Mouse (Mus musculus) monocyte, adult 2 months (primary cell): ENCODE results near the gene Hist3h2a.

Experiments
- DNase-seq, 2 experiments: peaks; one replicate each; pipeline ENCODE4 v3.0.0; 2022; ENCODE audit warnings: low spot score in 2 of 2, low read depth in 1 of 2

Hist3h2a gene

DNA sequence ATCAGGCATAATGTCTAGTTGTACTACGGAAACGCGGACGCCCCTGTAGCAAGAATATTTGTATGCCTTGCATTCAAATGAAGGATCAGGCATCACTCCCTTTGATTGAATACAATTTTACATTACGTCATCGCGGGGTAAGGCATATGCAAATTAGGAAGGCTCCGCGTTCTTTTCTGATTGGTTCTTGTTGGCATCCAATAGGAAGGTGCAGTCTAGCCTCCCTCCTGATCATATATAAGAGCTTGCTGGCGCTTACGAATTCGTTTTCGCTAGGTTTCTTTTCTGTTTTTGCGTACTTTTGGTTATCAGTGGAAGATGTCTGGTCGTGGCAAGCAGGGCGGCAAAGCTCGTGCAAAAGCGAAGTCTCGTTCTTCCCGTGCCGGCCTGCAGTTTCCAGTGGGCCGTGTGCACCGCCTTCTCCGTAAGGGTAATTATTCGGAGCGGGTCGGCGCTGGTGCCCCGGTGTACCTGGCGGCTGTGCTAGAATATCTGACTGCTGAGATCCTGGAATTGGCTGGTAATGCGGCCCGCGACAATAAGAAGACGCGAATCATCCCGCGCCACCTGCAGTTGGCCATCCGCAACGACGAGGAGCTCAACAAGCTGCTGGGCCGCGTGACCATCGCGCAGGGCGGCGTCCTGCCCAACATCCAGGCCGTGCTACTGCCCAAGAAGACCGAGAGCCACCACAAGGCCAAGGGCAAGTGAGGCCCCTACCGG lies at the start of gene Hist3h2a, which contains the start of gene Trim17:
Gene Hist3h2a, plus strand, starts transcription at position 266 of the 723 bp plus-strand sequence.
Gene Trim17, plus strand, starts transcription at position 266 of the 723 bp plus-strand sequence.
- peak; percentile 66 to 80 for DNase-seq

DNA sequence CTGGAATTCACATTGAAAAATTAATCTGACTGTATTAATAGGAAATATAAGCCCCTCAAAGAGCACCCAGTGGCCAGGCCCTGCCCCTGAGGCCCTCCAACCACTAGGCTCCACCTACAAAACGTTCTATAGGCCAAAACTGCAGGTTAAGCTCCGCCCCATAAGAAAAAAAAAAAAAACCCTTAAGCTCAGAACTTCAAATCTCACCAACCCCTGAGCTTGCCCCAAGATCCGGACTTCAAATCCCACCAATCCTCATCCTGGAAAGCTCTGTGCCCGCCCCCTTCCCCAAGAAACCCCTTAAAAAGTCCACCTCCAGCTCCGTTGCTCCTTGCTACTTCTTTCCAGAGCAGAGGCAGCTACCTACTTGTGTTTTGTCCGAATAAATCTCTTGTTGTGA lies 49.6 kb upstream of the Hist3h2a start:
- DNase-seq: no peak

DNA sequence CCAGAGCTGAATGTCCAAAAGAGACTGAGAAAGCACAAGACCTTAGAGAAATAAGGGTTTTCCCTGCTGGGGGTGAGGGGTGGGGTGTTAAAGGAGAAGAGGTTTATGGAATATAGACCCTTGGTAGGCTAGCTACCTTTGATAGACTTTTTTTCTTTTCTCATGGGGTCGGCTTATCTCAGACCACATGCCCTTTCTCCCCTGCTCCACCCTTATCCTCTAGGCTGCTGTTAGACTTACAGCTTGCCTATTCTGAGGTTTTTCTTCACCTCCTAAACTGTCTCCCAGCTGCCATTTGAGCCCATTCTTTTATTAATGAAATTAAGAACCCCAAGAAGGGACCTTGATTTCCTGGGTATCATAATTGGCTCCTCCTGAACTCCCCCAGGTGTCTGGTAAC lies 40.7 kb upstream of the Hist3h2a start:
- DNase-seq: no peak

DNA sequence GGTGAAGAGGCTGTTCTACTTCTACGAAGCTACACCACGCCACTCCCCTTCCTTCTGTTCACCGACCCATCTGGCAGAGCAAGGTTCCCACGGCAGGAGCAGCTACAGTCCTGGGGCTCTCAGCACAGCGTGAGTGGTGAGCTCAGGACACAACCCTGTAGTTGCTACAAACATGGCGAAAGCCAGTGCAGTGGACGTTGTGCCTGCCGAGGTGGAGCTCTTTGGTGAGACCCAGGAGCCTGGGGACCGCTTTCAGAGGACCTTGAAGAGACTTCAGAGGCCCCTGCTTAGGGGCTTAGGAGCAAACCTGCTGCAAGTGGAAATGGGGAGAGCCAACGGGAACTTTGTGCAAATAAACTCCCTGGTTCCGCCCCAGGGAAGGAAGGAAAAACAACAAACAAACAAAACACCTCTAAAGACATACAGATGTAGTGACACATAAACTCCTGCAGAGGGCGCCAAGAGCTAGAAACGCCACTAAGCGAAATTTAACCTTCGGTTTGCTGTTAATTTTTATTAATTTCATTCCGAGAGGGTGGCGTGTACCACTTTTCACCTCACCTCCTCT lies 39.9 kb upstream of the Hist3h2a start:
- DNase-seq: no peak

DNA sequence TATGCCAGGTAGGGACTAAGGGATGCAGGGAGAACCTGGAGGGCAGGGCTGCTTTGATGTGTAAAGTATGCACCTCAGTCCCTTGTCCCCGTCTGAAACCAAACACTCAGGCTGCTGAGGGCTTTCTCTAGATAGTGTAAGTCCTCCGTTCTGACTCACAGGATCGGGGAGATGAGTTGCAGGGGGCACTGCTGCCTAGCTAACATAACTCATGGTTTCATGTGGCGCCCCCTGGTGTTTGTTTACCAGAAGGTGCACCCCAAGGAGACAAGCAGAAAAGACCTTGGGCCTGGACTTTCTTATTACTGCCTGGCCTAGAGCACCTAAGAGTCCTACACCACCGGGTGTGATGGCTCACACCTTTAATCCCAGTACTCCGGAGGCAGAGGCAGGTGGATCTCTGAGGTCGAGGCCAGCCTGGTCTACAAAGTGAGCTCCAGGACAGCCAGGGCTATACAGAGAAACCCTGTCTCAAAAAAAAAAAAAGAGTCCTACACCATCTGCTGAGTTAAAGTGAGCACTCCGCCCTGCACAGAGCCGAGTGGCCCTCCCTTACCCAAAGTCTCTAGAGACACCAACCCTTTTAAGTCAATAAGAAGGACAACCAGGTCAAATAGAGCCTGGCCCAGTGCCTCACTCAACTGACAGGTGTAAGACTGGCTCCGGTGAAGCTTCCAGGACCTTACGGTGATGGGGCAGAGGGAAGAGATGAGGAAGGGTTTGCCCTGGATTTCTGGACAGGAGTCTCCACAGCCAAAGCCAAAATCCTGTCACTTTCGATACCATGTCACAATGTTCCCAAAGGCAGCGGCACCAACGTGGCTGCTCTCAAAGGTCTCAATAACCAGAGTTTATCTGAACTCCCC lies 37.4 kb upstream of the Hist3h2a start:
- peak in 1 of 2 experiments; percentile 19 for DNase-seq

DNA sequence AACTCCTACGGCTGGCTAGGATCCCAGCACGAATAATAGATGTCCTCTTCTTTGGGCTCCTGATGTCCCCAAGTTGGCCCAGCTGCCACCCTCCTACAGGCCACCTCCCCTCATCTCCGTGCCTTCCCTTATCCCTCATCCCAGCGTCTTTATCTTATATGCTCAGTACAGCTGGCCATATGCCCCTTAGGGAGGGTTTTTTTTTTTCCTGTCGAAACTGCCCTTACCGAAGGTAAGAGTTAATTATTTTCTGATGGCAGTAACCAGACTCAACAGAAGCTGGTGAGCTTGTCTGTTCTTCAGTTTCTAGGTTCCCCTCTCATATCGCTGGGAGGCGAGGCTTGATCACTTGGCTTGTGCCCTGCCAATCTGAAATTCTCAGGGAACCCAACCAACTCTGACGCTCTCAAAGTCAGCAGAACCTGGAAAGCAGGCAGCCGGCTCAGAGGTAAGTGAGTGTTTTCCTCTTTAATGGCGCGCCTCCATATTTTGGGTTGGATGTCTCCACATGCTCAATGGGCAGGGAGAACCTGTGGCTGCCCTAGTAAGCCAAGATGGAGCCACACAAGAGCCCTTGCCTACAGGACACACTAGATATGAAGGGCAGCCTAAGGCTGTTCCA lies 36.6 kb upstream of the Hist3h2a start, which contains the start of gene Btnl10:
Gene Btnl10, plus strand, starts transcription at position 164 of the 622 bp plus-strand sequence.
- no peak for DNase-seq

DNA sequence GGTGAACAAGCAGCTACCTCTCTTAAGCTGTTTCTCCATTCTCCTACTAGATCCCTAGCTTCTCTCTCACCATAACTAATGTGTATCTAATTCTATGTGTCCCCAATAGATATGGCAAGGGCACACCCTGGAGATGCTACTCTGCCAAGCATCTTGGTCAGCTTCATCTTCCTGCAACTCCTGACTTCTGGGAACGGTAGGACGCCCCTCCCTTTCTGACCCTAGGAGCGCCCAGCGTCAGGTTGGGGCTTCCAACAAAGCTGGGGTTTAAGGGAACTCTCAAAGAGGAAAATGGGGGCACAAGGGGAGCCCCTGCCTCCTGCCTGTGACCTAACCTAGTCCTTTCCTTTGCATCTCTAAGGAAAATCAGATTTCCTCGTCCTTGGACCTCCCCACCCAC lies 35.7 kb upstream of the Hist3h2a start:
- DNase-seq: no peak

DNA sequence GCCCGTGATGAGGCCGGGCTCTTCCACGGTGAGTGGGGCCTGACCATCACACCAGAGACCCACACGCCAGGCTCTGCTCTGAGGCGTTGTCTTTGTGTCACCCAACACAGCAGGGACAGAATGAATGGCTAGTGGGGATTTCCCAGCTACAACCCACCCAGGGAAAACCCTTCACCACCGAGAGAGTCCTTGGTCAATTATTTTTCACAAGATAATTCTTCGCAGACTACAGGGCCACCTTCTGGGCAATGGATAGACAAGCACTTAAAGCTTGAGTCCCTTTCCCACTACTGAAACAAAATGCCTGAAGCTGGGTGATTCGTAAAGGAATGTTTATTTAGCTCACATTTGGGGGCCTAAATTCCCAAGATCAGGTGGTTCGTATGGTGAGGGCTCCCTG lies 32.1 kb upstream of the Hist3h2a start:
- DNase-seq: no peak

DNA sequence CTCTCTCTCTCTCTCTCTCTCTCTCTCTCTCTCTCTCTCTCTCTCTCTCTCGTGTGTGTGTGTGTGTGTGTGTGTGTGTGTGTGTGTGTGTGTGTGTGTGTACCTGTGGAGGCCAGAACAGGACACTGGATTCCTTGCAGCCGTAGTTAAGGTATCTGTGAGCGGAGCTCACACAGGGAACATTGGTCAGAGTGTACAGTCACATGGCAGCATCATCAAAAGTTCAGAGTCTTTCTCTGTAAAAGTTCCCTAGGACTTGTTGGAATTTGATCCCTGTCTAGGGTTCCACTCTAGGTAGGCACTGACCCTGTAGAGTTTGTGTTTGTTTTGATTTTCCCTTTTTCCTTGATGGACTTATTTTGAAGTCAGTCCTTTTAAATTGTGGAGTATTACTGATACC lies 27.8 kb upstream of the Hist3h2a start:
- DNase-seq: no peak

DNA sequence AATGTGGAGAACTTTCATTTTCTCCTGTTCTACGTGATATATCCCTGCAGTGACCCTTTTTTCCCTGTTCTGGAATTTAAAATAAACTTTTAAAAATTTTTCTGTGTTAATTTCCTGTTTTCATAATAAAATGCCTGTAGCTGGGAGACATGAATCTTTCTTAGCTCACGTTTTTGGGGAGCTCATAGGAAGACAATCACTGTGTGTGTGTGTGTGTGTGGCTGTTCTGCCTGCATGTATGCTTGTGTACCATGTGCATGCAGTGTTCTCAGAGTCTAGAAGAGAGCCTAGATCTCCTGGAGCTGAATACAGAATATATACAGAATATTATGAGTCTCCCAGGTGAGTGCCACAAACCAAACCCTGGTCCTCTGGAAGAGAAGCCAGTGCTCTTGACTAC lies 27.4 kb upstream of the Hist3h2a start:
- no peak for DNase-seq

DNA sequence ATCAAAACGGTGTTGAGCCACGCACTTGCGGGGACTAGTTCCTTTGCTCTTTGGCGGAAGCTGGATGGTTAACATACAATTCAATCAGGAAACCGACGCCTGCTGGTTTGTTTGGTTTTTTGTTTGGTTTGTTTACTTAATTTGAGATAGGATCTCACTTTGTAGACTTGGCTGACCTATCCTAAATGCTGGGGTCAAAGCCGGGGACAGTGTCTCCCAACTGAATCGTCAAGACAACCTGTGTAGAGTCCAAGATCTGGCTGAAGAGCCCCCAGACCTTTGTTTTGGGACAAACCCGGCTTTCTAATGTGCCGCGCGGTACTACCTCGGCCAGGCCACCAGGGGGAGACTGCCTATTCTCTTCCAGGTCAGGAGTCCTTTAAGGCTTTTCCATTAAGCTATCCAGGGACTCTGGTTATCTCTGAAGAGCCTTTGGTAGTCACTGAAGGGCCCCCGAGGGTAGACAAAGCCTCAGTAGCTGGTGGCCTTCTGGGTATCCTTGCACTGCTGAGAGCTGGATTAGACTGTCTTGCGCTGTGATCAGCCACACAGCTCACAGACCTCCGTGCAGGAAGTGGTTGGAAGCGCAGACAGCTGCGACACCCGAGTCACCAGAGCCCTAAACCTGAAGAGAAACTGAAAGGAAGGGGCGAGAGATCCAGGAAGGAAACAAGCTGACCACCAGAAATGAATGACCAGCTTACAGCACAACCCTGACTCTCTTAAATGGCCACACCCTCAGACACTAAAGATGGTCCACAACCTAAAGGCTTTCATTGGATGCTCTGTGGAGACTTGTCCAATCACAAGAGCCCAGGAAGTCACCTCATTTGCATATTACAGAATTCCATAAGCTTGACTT lies 26.5 kb upstream of the Hist3h2a start:
- peak in 1 of 2 experiments; percentile 57 for DNase-seq

DNA sequence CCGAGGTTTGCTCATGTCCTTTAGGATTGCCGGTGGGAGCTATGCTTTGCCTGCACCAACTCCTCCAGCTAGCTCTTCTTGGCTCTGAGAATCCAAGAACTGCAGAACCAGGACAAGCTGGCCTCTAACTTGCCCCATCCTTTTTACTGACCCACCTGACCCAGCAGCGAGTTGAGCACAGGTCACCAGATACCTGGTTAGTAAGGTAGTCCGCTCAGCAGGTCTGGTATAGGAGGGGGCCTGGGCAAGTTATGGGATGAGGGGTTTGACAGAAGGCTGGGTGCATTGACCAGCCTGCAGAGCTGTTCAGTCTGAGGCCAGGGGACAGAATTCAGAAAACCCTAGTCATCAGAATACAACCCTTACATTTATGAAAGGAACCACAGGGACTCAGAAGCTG lies 25.4 kb upstream of the Hist3h2a start:
- no peak for DNase-seq

DNA sequence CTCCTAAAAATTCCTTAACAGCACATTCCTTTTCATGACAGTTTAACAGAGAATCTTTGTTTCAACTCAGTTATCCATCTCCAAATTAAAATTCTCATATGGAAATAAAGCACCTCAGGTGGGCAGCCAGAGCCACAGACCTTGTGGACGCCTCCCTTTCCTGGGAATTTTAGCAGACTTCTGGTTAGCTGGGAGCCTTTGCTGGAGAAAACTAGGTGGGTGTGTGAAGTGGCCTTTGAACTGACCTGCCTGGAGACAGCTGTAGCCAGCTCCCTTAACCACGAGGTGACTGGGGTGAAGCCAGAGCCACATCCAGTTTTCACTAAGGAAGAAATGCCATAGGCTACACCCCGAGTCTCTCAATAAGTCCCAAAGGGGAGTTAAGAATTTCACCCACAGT lies 24.8 kb upstream of the Hist3h2a start:
- no peak for DNase-seq

DNA sequence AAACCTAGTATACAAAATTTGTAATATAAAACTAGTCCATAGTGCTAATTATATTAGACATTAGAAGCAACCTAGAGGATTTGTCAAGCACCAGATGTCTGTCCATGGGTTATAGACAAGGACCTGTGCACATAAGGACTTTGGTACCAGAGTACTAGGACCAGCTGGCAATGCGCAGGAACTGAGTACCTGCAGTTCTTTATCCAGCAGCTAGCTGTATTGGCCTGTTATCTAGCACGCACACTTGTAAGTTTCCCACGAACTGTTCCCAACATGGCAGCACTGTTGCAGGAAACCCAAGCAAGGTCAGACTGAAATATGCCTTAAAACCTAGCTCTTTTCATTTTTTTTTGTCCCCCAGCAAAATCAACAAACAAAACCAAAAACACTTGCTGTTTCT lies 24.2 kb upstream of the Hist3h2a start:
- DNase-seq: no peak

DNA sequence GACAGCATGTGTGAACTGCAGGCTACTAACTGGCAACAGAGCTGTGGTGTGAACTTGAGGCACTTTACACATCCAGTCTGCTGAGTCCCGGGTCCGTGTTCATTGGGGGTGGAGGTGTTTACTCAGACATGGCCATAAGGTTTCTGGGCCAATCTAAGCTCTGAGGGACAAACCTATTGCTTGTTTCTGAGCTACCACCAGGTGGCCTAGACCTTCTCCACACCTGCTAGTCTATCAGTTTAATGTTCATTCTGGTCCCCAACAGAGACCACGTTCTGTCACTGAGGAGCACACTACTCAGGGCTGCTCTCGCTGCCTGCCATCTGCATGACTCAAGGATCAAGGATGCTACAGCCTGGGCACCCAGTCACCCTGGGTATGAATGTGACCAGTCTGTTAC lies 22.9 kb upstream of the Hist3h2a start:
- DNase-seq: no peak

DNA sequence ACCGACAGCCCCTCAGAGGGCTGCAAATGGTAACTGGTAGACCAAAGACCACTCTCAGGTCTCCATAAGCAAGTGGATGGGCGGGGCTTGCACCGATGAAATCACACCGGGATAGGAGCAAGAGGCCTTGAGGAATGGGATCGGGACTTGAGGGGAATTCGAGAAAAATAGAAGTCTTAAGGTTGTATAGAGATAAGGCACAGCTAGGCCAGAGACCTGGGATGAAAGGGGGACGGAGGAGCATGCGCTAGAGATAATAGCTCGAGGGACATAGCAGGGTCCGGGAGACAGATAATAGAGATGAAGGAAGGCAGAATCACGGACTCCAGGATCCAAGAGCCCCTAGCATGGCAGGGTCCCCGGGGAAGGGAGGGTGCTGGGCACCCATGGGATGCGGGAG lies 16.6 kb upstream of the Hist3h2a start:
- DNase-seq: no peak

DNA sequence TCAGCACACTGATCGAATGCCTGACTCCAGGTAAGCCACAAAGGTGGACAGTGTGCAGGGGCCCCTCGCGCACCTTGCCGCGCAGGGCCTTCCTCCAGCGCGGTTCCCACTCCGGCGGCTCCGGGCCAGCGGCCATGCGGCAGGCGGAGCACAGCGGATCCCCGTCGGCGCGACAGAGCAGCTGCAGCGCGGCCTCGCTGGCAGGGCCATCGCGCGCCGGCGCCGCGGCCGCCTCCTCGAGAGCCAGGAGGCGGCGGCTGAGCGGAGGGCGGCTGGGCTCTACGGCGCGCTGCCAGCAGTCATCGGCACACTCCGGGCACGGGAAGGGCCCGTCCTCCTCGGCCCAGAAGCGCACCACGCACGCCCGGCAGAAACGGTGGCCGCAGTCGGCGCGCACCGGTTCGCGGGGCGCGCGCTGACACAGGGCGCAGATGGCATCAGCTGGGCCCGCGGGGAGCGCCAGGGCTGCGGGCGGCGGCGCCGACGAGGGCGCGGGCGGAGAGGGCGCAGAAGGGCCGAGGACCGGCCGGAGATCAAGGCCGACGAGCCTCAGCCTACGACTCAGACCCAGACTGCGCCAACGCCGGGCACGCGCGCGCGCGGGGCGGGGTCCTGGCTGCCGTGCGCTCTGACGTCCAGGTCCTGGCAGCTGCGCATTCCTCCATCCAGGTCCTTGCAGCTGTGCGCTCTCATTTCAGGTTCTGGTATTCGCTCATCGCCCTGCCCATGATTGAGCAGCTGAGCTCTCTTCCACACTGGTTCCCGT lies 16.0 kb upstream of the Hist3h2a start, which contains the start of gene Rnf187:
Gene Rnf187, minus strand, starts transcription at position 595 of the 766 bp plus-strand sequence.
- DNase-seq: peak; percentile 52 to 69

DNA sequence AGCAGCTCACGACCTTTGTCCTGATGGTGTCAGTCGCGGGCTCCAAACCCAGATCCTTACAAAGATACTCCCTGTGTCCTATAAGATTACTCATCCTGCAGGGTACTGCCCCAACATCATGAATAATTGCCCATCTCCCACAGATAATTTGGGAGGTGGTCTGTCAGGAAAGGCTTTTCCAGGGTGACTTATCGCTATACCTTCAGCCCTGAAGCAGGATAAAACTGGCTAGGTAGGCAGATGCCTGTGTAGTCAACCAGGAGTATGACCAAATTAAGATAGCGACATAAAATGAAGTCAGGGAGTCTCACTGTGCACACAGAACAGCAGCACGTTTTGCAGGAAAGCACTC lies 15.4 kb upstream of the Hist3h2a start:
- no peak for DNase-seq

DNA sequence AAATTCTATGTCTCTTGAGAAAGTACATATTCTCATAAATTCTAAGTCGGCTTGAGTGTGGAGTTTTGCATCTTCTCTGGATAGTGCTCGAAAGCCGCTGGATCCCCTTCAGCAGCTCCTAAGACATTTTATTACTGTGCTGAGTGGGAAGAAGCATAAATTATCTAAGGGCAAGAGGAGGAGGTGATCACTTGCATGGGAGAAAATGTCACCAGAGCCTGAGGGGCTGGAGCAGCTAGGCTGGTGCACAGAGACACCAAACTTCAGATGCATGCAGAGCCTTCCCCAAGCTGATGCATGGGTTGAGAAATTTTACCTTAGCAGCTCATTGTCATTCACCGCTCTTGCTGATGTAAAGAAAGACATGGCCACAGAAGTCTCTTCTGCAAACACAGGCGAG lies 10.3 kb upstream of the Hist3h2a start:
- DNase-seq: no peak

DNA sequence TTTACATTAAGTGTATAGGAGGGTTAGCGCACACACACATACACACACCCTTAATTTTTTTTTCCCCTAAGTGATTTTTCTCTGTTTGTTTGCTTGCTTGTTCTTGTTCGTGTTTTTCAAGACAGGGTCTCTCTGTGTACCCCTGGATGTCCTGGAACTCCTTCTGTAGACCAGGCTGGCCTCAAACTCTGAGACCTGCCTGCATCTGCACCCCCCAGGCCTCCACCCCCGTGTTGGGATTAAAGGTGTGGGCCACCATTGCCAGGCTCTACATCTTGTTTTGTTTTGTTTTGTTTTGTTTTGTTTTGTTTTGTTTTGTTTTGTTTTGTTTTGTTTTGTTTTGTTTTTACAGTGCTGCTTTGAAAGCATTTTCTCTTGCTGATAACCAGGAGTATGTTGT lies 7.2 kb upstream of the Hist3h2a start:
- DNase-seq: no peak
